Mouse (Mus musculus) bone marrow macrophage, adult 2 months (primary cell): Measurements from ENCODE around the gene Hsd17b11. TPM values are rescaled to one million over a fixed set of nuclear protein-coding genes. Genes with fewer than 3 reads are reported as not detected.

ENCODE experiments used
- H3K27ac ChIP-seq: 2 replicates; pipeline ENCODE4 v1.5.1; 2012; ENCODE audit warnings: low read depth, low read length; ENCODE audit not compliant: insufficient read depth
- H3K4me1 ChIP-seq: 2 replicates; pipeline ENCODE4 v1.6.1; 2012; ENCODE audit warnings: low read length; ENCODE audit not compliant: control insufficient read depth, insufficient read depth
- H3K4me3 ChIP-seq: 2 replicates; pipeline ENCODE4 v1.5.1; 2012; ENCODE audit warnings: mild to moderate bottlenecking, low read length, moderate library complexity; ENCODE audit not compliant: insufficient read depth
- CTCF ChIP-seq: IDR thresholded peaks from 2 replicates; pipeline ENCODE4 v1.5.1; 2012; ENCODE audit warnings: low read depth, mild to moderate bottlenecking, low read length, moderate library complexity
- POLR2A ChIP-seq: IDR thresholded peaks from 2 replicates; pipeline ENCODE4 v1.6.1; 2012; ENCODE audit warnings: mild to moderate bottlenecking, low read depth, low read length, borderline replicate concordance
- polyA plus RNA-seq: library from polyadenylated mRNA; stranded (reverse); fragments of >200 nt; gene quantifications from 2 replicates; pipeline ENCODE4 v1.2.4, GENCODE M21; 2012; ENCODE audit not compliant: missing spikeins, insufficient read depth, insufficient read length

Hsd17b11 gene
- polyA plus RNA-seq = 204 and 205 TPM in 2 replicates

- peaks cover 34% of the 10 kb centered on the region for H3K4me1 ChIP-seq
- peak within 1 kb of the TSS; percentile 84 for H3K4me3 ChIP-seq
- H3K27ac ChIP-seq = peak within 1 kb of the TSS; percentile 96
- TF ChIP-seq POLR2A = peak; percentile 69; the same call in 1 of the 2 replicates
- TF ChIP-seq CTCF = no peak
Measured at GRCm38 (mm10) chr5:104021597-104022378, at the start of gene Hsd17b11. Gene Hsd17b11, minus strand, starts transcription at chr5:104021919.

DNA sequence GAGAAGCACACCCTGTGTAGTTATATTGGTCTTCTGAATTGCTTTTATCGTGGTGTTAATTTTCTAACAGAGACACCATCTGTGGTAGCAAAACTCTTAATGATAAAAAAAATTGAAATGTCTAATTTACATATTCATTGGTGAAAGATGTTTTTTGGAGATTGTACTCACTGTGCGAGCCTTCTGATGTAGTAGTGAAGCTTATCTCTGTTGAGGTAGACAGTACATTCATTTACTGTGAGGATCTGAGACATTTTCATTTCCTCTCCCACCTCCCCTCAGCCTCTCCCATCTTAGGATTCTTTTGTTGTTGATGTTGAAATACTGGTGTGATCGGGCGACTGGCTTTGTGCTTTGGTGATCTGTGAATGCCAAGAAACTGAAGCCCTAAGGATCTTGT lies 49.3 kb upstream of the Hsd17b11 start:
- TF ChIP-seq CTCF = no peak
- no peak for TF ChIP-seq POLR2A
- H3K27ac ChIP-seq = no peak overlapping the region
- H3K4me3 ChIP-seq = no peak overlapping the region
- H3K4me1 ChIP-seq = peaks cover 4% of the 10 kb centered on the region

DNA sequence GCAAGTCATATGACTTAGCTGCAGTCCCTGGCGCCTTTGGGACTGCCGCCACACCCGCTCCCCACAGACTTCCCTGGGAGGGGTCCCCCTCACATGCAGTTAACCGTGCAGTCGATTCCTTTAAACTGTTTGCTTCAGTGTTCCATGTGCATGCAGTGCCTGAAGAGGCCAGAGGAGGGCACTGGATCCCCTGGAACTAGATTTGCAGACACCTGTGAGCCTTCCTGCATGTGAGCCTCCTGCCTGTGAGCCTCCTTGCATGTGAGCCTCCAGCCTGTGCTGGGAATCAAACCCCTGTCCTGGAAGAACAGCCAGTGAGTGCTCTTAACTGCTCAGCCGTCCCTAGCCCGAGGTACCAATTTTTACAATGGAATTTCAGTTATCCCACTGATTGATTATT lies 47.0 kb upstream of the Hsd17b11 start:
- TF ChIP-seq POLR2A (no peak), CTCF (0 out of 2 replicates have a peak, but pooled peaks have one; percentile 6)
- peaks cover 4% of the 10 kb centered on the region for H3K4me1 ChIP-seq
- no peak overlapping the region for H3K4me3 ChIP-seq
- no peak overlapping the region for H3K27ac ChIP-seq

- no peak overlapping the region for H3K4me3 ChIP-seq
- no peaks in the 10 kb centered on the region for H3K4me1 ChIP-seq
- no peak overlapping the region for H3K27ac ChIP-seq
- no peak for TF ChIP-seq POLR2A
- TF ChIP-seq CTCF = no peak
Measured at GRCm38 (mm10) chr5:104062773-104063551, 41.2 kb upstream of the Hsd17b11 start.

DNA sequence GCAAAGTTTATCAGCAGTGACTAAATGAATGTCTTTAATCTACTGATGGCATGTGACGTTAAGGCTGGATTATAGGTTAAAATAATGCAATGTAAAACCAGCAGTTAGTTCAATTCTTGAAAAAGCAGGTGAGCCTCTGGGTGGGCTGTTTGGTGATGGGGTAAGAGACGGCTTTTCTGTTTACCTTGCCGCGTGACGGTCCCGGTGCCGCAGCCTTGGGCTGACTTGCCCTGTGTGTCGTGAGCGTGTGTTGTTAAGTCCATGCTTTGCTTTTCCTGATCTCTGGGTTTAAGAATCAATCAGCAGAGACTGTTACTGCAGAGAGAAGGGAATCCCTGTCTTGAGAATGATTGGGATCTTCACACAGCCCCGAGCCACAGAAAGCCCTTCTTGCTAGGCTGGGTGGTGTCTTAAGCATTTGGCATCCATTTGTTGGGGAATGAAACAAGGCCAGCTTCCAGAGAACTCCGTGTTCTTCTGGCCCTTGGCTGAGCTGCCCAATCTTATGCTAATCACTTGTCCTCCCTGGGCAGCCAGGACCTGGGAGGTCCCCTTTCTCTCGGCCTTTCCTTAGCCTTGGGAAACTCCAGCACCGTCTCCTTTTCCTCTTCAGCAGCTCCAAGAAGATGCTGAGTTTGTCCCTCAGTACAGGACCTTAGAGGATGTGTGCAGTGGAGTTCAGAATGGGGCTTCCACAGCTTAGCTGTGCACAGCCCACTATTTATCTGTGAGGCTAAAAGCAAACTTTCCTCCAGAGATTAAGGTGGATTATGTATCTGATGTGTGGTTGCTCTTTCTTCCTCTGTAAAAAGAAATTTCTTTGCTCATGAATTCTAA lies 40.4 kb upstream of the Hsd17b11 start:
- Histone ChIP-seq H3K27ac (no peak overlapping the region), H3K4me3 (no peak overlapping the region), H3K4me1 (no peaks in the 10 kb centered on the region)
- no peak for TF ChIP-seq CTCF
- no peak for TF ChIP-seq POLR2A

- Histone ChIP-seq H3K4me3 (no peak overlapping the region), H3K27ac (no peak overlapping the region), H3K4me1 (no peaks in the 10 kb centered on the region)
- TF ChIP-seq CTCF (no peak), POLR2A (no peak)
Measured at GRCm38 (mm10) chr5:104060429-104060828, 38.7 kb upstream of the Hsd17b11 start.

GRCm38 (mm10) chr5:104059628-104060027 lies 37.9 kb upstream of the Hsd17b11 start:
- Histone ChIP-seq H3K4me1 (no peaks in the 10 kb centered on the region), H3K27ac (no peak overlapping the region), H3K4me3 (no peak overlapping the region)
- TF ChIP-seq CTCF (no peak), POLR2A (no peak)

DNA sequence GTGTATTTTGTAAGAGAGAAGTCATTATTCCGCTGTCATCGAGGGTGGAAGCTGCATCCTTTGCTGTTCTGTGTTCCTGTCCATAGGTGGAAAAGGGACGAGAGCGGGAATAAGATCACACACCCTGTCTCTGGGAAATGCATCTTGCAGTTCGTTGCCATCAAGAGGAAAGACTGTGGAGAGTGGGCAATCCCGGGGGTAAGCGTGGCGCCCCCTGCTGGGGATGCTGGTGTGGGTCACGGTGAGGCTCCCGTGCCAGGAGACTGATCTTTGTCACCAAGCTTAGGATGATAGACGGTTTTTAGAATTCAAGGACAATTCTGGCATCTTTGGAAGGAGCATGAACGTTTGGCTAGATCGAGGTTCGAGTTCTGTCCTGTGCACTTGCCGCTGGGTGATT lies 36.3 kb upstream of the Hsd17b11 start:
- Histone ChIP-seq H3K4me3 (no peak overlapping the region), H3K27ac (no peak overlapping the region), H3K4me1 (no peaks in the 10 kb centered on the region)
- TF ChIP-seq CTCF = peak; percentile 81
- TF ChIP-seq POLR2A = no peak

GRCm38 (mm10) chr5:104056295-104056694 lies 34.6 kb upstream of the Hsd17b11 start:
- H3K27ac ChIP-seq = no peak overlapping the region
- no peak overlapping the region for H3K4me3 ChIP-seq
- no peaks in the 10 kb centered on the region for H3K4me1 ChIP-seq
- TF ChIP-seq POLR2A (no peak), CTCF (no peak)

DNA sequence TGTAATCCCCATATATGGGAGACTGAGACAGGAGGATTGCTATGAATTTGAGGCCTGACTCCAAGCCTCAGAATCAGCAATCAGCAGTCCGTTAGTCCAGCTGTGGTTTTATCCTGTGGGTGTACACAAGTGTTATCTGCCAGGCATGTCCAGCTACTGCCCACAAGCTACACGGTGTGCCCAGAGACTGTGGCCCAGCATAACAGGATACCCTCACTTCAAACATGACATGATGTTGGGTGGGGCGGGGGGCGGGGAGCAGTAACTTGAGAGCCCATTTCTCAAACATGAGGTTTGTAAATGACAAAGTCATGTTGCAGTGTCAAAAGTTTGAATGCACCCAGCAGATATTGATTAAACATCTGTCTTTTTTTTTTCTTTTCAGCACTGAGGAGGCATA lies 34.1 kb upstream of the Hsd17b11 start:
- H3K4me1 ChIP-seq = no peaks in the 10 kb centered on the region
- TF ChIP-seq POLR2A (no peak), CTCF (no peak)
- H3K27ac ChIP-seq = no peak overlapping the region
- H3K4me3 ChIP-seq = no peak overlapping the region
